Mouse (Mus musculus) testis, postnatal 10 days (tissue): Measurements from ENCODE around the gene Anapc11.

Experiments used
- DNase-seq: peaks from one replicate; pipeline ENCODE4 v3.0.0; 2021; ENCODE audit warnings: low spot score

The Anapc11 gene

DNA sequence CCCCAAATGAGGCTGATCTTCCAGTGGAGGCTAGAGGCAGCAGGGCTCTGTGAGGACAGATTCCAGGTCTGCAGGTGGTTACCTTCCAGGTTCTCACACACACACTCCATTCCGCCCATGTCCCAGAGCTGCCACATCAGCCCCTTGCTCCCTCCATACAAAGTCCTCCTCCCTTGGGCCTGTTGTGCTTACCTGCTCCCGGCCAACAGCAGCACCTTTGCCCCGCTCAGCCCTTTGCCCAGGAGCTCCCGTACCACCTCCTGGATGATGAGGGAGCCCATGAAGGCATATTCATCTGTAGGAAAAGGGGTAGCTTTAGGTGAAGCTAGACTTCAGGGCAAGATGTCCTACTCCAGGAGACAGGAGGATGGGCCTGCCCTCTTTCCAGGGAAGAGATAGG, 59.1 kb downstream of the Anapc11 start:
- no peak for DNase-seq
